Mouse (Mus musculus): ENCODE results near the gene Iqschfp. TPM values are rescaled to one million over a fixed set of nuclear protein-coding genes. Genes with fewer than 3 reads are reported as not detected.

Iqschfp gene
- polyA plus RNA-seq, 1 experiment: not detected

DNA sequence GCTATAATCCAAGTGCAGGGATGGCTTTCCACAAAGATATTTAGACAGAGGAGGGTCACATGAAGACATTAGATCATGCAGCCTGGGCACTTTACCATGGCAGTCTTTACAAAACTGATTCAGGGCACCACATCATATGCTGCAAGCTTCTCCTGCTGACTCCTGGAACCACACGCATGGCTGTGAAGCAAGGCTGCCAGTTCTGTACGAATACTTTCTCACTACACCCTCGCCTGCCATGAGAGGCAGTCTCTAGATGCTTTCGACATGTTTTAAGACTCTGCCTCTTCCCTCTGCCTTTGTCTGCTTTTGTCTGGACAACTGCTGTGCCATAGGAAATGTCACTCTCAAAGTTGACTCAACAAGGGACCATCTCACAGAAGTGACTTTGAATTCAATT, 318.4 kb downstream of the Iqschfp start:
- Histone ChIP-seq H3K27ac (ENCODE audit: control insufficient read depth, insufficient read depth, low read depth, low read length, poor library complexity) (no peak overlapping the region), H3K4me1 (ENCODE audit: control insufficient read depth, insufficient read depth, low read length) (no peaks in the 10 kb centered on the region), H3K4me3 (replicated peaks; ENCODE audit: control insufficient read depth, low read depth, low read length) (no peak overlapping the region)
- TF ChIP-seq CTCF (IDR thresholded peaks at IDR 0.05; ENCODE audit: control insufficient read depth, insufficient read depth, low read length): no peak
- no peak for TF ChIP-seq POLR2A (IDR thresholded peaks at IDR 0.05; ENCODE audit: borderline replicate concordance, control insufficient read depth, low read depth, low read length)
- WGBS: 72% methylated on average over 4 of the region's 4 CpGs

DNA sequence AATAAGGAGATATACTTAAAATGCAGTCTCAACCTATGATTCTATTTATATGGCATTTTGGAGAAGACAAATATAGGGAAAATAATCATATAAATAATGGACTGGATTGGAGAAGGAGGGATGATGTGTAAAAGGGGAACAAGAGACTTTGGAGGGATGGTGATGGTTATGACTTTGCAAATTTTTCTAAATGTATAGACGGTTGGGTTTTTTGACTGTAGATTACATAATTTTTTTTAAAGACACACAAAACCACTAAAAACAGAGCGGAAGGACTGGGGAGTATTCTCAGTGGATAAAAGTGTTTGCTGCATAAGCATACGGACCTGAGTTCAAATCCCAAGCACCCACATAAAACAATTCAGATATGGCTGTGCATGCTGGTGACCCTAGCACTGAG, 329.4 kb downstream of the Iqschfp start:
- 26% methylated on average over 3 of the region's 3 CpGs for WGBS
- Histone ChIP-seq H3K4me3 (replicated peaks; ENCODE audit: control insufficient read depth, low read depth, low read length) (no peak overlapping the region), H3K4me1 (ENCODE audit: control insufficient read depth, insufficient read depth, low read length) (no peaks in the 10 kb centered on the region), H3K27ac (ENCODE audit: control insufficient read depth, insufficient read depth, low read depth, low read length, poor library complexity) (no peak overlapping the region)
- no peak for TF ChIP-seq POLR2A (IDR thresholded peaks at IDR 0.05; ENCODE audit: borderline replicate concordance, control insufficient read depth, low read depth, low read length)
- no peak for TF ChIP-seq CTCF (IDR thresholded peaks at IDR 0.05; ENCODE audit: control insufficient read depth, insufficient read depth, low read length)

DNA sequence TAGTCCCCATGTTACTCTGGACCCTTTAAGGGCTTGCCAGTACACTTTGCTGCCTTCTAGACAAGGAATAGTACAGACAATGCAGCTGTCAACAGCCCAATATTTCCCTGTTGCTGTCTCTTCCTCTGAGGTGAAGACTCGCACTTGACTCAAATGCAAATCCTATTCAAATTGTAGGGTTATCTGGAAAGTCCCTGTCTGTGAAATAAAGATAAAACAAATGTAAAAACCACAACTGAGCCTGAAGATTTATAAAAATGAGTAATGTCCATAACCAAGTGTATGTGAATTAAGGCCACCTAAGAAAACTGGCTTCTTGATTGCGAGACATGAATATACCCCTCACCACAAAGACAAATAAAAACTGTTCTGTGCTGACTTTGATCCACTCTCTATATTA, 347.9 kb downstream of the Iqschfp start:
- no peaks in the 10 kb centered on the region; the same call in 1 of the 2 replicates for H3K4me1 ChIP-seq (ENCODE audit: control insufficient read depth, insufficient read depth, low read length)
- TF ChIP-seq POLR2A (IDR thresholded peaks at IDR 0.05; ENCODE audit: borderline replicate concordance, control insufficient read depth, low read depth, low read length): no peak
- TF ChIP-seq CTCF (IDR thresholded peaks at IDR 0.05; ENCODE audit: control insufficient read depth, insufficient read depth, low read length): no peak
- H3K4me3 ChIP-seq (replicated peaks; ENCODE audit: control insufficient read depth, low read depth, low read length): no peak overlapping the region
- WGBS: 68% methylated on average over 2 of the region's 2 CpGs
- no peak overlapping the region for H3K27ac ChIP-seq (ENCODE audit: control insufficient read depth, insufficient read depth, low read depth, low read length, poor library complexity)

DNA sequence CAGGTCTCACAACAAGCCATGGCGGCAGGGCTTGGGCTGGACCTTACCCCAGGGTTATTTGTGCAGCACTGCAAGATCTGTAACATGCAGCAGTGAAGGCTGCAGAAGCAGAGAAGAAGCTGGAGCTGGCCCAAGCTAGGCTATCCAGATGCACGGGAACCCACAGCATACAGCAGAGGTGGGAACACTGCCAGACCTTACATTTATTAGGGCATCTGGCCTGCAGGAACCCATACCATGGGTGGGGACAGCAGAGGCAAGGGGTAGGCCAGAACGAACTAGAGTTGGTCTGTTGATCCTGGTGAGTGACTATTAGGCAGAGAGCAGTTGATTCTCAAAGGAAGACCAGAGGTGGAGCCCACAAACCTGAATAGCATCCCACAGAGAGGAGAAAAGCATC, 351.2 kb downstream of the Iqschfp start:
- H3K27ac ChIP-seq (ENCODE audit: control insufficient read depth, insufficient read depth, low read depth, low read length, poor library complexity): no peak overlapping the region
- TF ChIP-seq CTCF (IDR thresholded peaks at IDR 0.05; ENCODE audit: control insufficient read depth, insufficient read depth, low read length) (no peak), POLR2A (IDR thresholded peaks at IDR 0.05; ENCODE audit: borderline replicate concordance, control insufficient read depth, low read depth, low read length) (no peak)
- 61% methylated on average over 3 of the region's 3 CpGs for WGBS
- H3K4me3 ChIP-seq (replicated peaks; ENCODE audit: control insufficient read depth, low read depth, low read length): no peak overlapping the region
- no peaks in the 10 kb centered on the region; the same call in 1 of the 2 replicates for H3K4me1 ChIP-seq (ENCODE audit: control insufficient read depth, insufficient read depth, low read length)

DNA sequence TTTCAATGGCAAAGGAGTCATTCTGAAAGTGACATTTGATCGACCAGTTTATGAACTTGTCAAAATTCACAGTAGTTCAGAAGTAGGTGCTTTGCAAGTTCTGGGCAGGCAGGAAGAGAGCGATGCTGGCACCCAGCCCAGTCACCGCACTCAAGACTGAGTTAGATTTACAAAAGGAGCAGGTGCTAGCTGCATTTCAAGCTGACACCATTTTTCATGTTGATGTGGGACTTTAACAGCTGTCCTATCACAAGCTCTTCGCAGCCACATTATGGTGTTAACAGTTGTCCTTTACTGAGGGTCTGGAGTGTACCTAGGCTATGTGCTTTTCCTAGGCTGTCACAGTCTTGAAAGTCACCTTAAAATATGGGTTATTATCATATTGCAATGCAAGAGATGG, 354.1 kb downstream of the Iqschfp start:
- Histone ChIP-seq H3K4me3 (replicated peaks; ENCODE audit: control insufficient read depth, low read depth, low read length) (no peak overlapping the region), H3K4me1 (ENCODE audit: control insufficient read depth, insufficient read depth, low read length) (no peaks in the 10 kb centered on the region), H3K27ac (ENCODE audit: control insufficient read depth, insufficient read depth, low read depth, low read length, poor library complexity) (no peak overlapping the region)
- TF ChIP-seq CTCF (IDR thresholded peaks at IDR 0.05; ENCODE audit: control insufficient read depth, insufficient read depth, low read length) (no peak), POLR2A (IDR thresholded peaks at IDR 0.05; ENCODE audit: borderline replicate concordance, control insufficient read depth, low read depth, low read length) (no peak)
- WGBS: 70% methylated on average over 4 of the region's 4 CpGs

DNA sequence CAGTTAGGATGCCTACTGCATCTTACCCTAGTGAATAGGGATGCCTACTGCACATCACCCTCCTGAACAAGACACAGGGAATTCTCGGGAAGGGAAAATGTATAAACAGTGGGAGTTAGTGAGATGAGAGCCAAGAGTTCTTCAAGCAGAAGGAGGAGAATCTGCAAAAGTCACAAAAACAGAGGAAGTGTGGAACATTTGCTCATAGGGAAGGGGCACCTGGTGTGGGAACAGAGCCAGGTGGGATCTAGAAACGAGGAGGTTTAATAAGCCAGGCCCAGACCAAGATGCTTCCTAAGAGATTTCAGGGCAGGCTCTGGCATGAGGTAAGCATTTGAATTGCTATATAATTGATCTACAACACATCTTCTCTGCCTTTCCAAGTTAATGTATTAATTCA, 358.6 kb downstream of the Iqschfp start:
- H3K4me3 ChIP-seq (replicated peaks; ENCODE audit: control insufficient read depth, low read depth, low read length): no peak overlapping the region
- TF ChIP-seq POLR2A (IDR thresholded peaks at IDR 0.05; ENCODE audit: borderline replicate concordance, control insufficient read depth, low read depth, low read length): no peak
- no peak for TF ChIP-seq CTCF (IDR thresholded peaks at IDR 0.05; ENCODE audit: control insufficient read depth, insufficient read depth, low read length)
- H3K4me1 ChIP-seq (ENCODE audit: control insufficient read depth, insufficient read depth, low read length): no peaks in the 10 kb centered on the region
- H3K27ac ChIP-seq (ENCODE audit: control insufficient read depth, insufficient read depth, low read depth, low read length, poor library complexity): no peak overlapping the region
- WGBS: 53% methylated on average over 2 of the region's 2 CpGs

DNA sequence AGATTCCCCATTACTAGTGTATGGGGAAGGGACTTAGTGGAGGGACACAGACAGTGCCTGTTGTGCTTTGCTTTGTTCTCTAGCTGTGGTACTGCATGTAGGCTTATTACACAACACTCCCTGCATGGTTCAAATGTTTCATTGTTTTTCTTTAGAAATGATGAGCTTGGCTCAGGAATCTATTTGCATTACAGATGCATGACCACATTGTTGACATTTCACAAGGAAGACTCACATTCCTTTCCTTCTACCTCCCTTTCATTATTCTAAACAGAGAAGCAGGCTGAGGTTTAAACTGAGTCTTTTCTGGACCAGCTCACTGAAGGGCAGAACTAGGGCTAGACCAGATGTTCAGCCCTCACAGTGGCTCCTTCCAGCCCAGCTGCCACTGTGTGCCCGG, 360.3 kb downstream of the Iqschfp start:
- 70% methylated on average over 1 of the region's 1 CpGs for WGBS
- Histone ChIP-seq H3K4me3 (replicated peaks; ENCODE audit: control insufficient read depth, low read depth, low read length) (no peak overlapping the region), H3K27ac (ENCODE audit: control insufficient read depth, insufficient read depth, low read depth, low read length, poor library complexity) (no peak overlapping the region), H3K4me1 (ENCODE audit: control insufficient read depth, insufficient read depth, low read length) (no peaks in the 10 kb centered on the region)
- TF ChIP-seq POLR2A (IDR thresholded peaks at IDR 0.05; ENCODE audit: borderline replicate concordance, control insufficient read depth, low read depth, low read length): no peak
- no peak for TF ChIP-seq CTCF (IDR thresholded peaks at IDR 0.05; ENCODE audit: control insufficient read depth, insufficient read depth, low read length)

DNA sequence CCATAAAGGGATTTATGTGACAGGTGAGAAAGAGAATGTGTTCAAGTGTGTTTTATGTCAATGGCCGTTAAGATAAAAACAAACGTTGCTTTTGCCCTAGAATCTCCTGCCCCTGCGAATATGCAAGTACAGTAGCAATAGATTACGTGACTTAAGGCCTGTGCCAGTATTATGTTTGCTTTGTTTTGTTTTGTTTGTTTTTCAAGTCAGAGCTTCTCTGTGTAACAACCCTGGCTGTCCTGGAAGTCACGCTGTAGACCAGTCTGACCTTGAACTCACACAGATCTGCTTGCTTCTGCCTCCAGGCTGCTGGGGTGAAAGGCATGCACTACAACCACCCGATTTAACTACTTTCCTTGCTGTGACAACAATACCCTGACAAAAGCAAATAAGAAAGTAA, 370.3 kb downstream of the Iqschfp start:
- TF ChIP-seq POLR2A (IDR thresholded peaks at IDR 0.05; ENCODE audit: borderline replicate concordance, control insufficient read depth, low read depth, low read length) (no peak), CTCF (IDR thresholded peaks at IDR 0.05; ENCODE audit: control insufficient read depth, insufficient read depth, low read length) (no peak)
- Histone ChIP-seq H3K4me3 (replicated peaks; ENCODE audit: control insufficient read depth, low read depth, low read length) (no peak overlapping the region), H3K4me1 (ENCODE audit: control insufficient read depth, insufficient read depth, low read length) (no peaks in the 10 kb centered on the region), H3K27ac (ENCODE audit: control insufficient read depth, insufficient read depth, low read depth, low read length, poor library complexity) (no peak overlapping the region)
- 79% methylated on average over 6 of the region's 6 CpGs for WGBS

DNA sequence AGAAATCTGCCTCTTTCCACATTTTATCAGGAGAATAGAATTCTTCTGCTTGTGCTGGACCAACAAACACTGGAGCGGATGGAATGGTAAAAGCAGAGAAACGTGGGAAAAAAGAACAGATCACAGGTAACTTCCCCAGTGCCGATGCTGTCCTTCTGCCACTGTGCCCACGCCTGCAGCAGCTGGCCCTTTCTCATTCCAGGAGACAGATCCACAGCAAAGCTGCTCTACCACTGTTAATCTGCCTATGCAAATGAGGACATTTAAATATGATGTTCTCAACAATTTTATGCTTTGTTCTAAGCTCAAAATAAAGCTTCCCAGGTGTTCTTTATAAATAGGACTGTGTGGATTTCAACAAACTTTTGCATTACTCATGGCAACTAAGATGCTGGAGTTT, 375.9 kb downstream of the Iqschfp start:
- H3K4me1 ChIP-seq (ENCODE audit: control insufficient read depth, insufficient read depth, low read length): no peaks in the 10 kb centered on the region
- WGBS: 78% methylated on average over 4 of the region's 4 CpGs
- TF ChIP-seq CTCF (IDR thresholded peaks at IDR 0.05; ENCODE audit: control insufficient read depth, insufficient read depth, low read length): no peak
- no peak for TF ChIP-seq POLR2A (IDR thresholded peaks at IDR 0.05; ENCODE audit: borderline replicate concordance, control insufficient read depth, low read depth, low read length)
- H3K27ac ChIP-seq (ENCODE audit: control insufficient read depth, insufficient read depth, low read depth, low read length, poor library complexity): no peak overlapping the region
- H3K4me3 ChIP-seq (replicated peaks; ENCODE audit: control insufficient read depth, low read depth, low read length): no peak overlapping the region
